Mouse (Mus musculus) kidney, postnatal 14 days (tissue): ENCODE data around the gene Rilpl1.
"Not testable (repeated sequence)": the region's sequence is repeated elsewhere in the genome, so short reads cannot be mapped to it uniquely, and the experiment has no call there.

Source experiments
- DNase-seq: peaks from one replicate; pipeline ENCODE4 v3.0.0; 2022; ENCODE audit warnings: mixed read lengths

Gene Rilpl1

DNA sequence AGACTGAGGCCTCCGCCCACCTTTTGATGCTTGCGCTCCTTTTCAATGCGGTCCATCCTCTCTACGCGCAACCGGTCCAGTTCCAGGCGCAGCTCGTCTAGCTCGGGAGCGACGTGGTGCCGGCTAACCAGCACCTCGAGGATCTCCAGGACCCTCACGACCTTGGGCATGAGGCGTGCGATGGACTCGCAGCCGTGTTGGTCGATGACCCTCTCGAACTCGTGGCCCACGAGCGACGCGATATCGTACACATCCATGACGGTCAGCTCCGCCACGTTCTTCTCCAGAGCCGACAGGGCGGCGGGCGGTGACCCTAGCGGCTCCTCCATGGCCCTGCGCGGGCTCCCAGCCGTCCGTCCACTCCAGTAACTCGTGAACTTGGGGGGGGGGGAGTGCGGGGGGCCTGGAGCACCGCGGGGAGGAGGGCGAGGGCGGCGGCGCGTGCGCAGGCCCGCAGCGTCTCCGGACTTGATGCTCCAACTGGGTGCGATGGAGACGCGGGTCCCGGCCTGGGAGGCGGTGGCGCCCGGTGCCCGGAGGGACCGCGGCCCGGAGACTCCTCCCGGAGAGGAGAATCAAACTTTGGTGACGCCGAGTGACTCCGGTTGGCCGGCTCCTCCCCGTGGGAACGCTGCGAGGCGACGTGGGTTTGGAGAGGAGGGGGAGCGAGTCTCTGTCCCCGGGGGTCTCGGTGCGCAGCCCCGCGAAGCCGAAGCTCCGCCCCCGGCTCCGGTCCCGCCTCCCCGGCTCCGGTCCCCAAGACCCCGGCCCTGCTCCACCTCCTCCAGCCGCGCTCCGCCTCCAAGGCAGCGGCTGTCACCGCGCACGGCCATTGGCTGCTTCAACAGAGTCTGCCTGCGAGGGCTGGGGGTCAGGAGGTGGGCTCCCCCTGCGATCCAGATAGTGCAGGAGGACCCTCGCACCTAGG is at the start of gene Rilpl1:
Gene Rilpl1, minus strand, starts transcription at position 737 of the 928 bp plus-strand sequence.
- DNase-seq = peak; percentile 91

DNA sequence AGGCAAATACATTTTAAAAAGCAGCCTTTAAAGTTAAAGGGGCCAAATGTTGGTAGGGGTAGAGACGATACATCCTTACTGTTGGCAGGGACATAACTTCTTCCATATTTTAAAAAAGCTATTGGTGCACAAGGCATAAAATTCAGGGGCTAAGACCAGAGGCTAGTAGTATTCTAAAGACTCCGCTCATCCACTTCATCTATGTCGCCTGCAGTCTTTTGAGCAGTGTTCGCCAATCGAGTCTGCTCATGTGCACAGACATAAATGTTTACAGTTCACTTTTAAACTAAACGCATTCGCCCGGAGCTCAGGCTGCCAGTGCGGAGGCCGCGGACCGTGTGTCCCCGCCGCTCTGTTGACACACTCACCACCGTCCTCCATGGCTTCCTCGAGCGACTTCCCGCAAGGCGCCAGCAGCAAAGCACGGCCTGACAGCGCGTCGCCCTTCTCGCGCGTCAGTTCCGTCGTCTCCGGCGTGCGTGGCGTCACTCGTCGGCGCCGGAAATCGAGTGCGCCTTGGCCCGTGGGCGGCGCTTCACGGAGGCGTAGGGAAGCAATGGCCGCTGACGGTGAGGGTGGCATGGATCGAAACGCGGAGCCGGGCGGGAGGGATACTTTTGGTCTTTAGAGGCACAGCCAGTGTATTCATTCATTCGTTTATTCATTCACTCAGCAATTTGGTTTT is 47.6 kb upstream of the Rilpl1 start, which contains the start of the genes Eif2b1 and Gtf2h3:
Gene Eif2b1, minus strand, starts transcription at position 499 of the 685 bp plus-strand sequence.
Gene Gtf2h3, plus strand, starts transcription at position 508 of the 685 bp plus-strand sequence.
- DNase-seq = peak; percentile 95

DNA sequence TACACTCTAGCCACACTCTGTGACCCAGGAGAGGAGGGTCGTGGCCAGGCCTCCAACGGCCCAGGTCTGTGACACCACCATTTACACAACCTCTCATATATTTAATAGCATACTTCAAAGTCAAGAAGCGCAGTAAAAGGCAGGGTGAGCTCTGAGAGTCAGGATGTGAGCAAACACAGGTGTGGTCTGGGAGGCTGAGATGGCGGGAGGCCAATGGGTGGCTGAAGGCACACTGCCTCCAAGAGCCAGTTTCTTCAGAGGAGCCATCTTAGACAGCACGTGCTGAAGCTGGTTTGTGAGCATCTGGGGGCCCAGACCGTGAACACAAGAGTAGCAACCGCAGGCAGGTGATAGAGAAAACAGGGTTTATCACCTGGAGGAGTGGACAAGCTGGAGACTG is 44.3 kb upstream of the Rilpl1 start:
- no peak for DNase-seq

DNA sequence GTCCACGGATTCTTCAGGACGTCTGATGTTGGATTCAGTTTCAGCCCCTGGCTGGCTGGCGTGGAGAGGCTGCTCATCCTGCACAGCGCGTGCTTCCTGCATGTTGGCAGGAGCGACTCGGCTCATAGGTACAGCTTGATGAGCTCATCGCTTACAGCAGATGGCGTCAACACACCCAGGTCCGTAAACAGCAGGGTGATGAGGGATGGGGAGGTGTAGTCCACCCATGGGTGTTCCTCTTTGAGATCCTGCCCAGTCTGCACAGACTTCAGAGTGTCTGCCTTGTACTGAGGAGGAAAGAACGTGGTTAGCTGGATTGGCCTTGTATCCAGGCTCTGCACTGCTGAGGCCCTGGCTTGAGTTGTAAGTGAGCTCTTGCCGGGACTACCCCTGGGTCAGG is 39.9 kb upstream of the Rilpl1 start:
- DNase-seq = no peak

DNA sequence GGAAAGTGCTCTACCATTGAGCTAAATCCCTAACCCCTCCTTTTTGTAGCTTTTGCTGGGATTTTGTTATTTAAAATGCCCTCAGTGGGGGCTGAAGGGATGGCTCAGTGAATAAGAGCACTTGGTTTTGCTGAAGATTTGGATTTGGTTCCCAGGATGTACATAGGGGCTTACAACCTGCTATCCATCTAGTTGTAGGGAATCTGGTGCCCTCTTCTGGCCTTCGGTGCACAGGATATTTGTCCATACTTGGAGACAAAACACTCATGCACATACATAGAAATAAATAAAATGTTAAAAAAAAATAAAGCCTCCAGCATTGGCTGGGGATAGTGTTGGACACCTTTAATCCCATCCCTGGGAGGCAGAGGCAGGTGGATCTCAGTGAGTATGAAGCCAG is 24.0 kb upstream of the Rilpl1 start:
- peak; percentile 39 for DNase-seq

DNA sequence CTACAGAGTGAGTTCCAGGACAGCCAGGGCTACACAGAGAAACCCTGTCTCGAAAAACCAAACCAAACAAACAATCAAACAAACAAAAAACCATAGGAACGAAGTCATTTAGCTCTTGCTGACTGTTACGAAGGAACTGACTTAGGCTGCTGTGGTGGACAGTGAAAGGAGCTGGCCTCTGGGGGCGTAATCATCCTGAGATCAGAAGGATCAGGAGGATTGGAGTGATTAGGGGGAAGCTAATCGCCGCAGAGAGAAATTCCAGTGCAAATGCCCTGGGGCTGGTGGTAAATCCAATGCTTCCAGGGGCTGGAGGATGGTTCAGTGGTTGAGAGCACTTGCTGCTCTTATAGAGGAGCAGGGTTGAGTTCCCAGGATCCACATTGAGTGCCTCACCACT is 22.4 kb upstream of the Rilpl1 start:
- DNase-seq = no peak

DNA sequence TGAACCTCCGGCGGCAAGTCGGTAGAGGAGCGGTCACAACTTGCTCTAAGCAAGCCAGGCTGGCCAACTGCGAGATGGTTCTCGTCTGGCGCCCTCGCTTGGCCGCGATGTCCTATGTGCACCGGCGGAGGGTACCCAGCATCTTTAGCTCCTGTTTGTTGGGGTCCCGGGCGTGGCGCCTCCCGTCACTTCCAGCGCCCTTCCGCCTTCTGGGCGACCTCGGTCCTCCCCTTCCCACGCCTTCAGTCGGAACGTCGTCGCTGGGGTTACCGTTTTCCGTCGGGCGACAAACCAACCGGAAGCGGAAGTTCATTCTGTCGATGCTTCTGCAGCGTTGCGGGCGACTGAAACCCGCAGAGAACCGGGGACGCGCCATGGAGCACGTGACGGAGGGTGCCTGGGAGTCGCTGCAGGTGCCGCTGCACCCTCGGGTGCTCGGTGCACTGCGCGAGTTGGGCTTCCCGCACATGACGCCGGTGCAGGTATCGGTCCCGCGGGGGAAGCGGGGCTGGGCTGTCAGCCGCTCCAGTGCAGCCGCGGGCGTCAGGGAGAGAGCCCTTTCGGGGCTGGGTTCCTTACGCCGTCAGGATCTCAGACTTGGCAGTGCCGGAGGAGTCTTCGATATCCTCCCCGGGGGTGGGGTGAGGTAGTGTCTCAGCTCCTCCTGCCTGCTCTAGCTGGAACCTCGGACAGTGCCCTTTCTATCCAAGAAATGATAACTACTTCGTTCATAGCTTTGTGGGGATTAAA is 21.5 kb upstream of the Rilpl1 start, which contains the start of gene Ddx55:
Gene Ddx55, plus strand, starts transcription at position 307 of the 750 bp plus-strand sequence.
- DNase-seq = peak; percentile 91

DNA sequence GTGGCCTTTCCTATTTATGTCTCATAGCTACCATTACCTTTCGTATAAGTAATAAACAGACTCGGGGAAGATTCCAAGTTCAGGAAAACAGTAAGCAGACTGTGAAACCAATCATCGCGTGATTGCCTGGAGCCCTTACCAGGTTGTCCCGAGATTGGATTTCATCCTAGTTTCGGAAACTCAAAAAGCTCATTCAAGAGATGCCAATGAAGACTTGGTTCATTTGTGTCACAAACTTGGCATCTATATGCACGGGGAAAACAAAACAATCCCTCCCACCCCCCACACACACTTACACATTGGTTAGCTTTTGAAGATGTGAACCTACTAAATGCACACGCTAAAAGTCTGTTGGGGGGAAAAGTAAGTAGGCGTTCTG is 20.9 kb upstream of the Rilpl1 start:
- DNase-seq = no peak

DNA sequence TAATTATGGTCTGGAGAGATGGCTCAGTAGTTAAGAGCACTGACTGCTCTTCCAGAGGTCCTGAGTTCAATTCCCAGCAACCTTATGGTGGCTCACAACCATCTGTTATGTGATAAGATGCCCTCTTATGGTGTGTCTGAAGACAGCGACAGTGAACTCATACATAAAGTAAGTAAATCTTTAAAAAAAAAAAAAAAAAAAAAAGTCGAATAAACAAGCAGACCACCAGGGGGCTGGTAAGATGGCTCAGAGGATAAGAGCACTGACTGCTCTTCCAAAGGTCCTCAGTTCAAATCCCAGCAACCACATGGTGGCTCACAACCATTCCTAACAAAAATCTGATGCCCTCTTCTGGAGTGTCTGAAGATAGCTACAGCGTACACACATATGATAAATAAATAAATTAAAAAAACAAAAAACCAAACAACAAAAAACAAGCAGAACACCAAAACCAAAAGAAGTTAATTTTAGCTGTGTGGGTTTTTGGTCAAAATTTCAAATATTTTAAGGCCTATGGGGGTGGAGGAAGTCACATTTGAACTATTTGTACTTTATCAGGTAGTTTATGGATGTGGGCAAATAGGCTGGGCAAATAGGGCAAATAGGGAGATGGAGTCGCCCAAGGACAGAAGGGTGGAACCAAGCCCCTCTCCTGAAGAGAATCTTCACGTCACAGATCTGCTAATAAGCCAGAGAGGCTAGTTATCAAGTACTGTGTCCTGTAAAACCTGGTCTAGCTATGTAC is 20.3 kb upstream of the Rilpl1 start:
- not testable (repeated sequence) for DNase-seq

DNA sequence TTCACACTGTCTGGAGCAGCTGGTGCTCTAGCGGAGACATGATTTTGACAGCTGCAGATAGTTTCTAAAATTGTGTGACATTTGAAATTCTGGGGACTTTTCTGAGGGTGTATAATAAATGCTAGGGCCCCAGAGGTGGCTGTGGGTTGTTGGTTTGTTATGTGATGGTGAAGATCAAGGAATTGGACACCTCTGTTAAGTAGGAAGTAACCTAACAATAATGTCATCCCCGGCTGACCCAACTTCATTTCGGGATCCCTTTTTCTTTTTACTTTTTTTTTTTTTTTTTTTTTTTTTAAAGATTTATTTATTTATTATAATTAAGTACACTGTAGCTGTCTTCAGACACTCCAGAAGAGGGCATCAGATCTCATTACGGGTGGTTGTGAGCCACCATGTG is 19.5 kb upstream of the Rilpl1 start:
- not testable (repeated sequence) for DNase-seq

DNA sequence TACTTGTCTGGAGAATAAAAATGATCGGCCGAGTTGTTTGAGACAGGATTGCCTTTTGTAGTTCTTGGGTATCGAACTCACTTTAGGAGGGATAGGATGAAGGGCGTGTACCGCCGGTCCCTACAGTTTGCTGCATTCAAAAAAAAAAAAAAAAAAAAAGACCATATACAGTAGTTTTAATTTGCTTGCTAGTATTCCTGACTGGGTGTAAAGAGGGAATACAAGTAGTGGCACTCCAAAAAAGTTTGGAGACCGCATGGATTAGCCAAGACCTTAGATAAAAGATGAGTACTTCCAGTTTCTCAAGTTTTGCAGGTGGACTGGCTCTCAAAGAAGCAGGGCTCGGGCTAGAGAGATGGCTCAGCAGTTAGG is 10.4 kb upstream of the Rilpl1 start:
- DNase-seq = no peak

DNA sequence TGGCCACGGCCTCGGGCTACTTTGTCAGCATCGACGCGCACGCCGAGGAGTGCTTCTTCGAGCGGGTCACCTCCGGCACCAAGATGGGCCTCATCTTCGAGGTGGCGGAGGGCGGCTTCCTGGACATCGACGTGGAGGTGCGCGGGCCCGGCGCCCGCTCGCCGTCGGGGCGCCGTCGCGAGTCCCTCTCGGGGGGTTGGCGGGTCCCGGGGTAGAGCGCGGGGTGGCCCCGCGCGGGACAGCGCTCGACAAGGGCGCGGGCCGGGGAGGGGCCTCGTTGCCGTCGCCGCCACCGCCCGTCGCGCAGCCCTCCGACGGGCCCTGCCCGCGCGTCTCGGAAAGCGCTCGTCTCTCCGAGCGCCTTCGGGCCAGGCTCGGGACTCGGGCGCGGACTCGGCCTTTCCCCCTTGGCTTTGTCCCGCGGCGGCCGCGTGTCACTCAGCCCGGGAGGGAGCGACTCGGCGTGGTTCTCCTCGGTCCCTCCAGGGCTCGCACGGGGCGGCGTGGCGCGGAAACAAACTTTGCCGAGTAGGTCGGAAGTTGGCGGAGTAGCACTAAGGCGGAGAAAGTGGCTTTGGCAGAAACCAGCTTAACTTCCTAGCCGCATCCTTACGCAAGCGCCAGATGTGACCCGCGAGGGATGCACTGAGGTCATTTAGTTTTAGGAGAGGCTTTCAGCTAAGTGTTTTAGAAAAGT is 9.9 kb upstream of the Rilpl1 start:
- peak; percentile 89 for DNase-seq

DNA sequence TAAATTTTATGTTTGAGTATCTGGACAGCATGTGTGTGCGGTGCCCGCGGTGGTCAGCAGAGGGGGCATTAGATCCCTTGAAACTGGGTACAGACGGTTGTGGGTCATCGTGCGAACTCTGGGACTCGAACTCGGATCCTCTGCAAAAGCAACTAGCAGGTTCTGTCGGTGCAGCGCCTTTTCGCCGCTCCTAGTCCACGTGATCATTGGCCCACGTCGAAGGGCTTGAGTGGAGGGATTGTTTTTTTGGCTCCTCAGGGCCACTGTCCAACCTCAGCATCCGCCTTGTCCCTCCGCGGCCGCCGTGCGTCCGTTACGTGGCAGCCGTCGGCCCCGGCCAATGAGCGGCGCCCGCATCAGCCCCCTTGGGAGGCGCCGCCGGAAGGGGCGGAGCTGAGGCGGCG is 9.2 kb upstream of the Rilpl1 start, which contains the start of gene Tmed2:
Gene Tmed2, plus strand, starts transcription at position 313 of the 404 bp plus-strand sequence.
- DNase-seq = peak; percentile 98

DNA sequence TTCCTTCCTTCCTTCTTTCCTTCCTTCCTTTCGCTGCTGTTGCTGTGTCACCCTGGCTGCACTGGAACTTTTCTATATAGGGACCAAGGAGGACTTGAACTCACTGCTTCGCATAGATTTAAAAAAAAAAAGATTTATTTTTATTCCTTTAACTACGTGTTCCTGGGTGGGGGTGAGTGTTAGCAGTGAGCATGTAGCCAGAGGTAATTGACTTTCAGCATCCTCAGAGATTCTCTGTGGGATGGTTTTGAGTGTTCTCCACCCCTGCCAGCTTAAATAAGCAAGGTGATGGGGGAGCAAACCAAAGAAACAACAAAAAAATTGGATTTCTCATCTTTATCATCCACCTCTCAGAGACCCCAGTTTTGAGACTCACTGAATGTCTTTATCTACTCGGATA is 8.7 kb upstream of the Rilpl1 start:
- DNase-seq = no peak

DNA sequence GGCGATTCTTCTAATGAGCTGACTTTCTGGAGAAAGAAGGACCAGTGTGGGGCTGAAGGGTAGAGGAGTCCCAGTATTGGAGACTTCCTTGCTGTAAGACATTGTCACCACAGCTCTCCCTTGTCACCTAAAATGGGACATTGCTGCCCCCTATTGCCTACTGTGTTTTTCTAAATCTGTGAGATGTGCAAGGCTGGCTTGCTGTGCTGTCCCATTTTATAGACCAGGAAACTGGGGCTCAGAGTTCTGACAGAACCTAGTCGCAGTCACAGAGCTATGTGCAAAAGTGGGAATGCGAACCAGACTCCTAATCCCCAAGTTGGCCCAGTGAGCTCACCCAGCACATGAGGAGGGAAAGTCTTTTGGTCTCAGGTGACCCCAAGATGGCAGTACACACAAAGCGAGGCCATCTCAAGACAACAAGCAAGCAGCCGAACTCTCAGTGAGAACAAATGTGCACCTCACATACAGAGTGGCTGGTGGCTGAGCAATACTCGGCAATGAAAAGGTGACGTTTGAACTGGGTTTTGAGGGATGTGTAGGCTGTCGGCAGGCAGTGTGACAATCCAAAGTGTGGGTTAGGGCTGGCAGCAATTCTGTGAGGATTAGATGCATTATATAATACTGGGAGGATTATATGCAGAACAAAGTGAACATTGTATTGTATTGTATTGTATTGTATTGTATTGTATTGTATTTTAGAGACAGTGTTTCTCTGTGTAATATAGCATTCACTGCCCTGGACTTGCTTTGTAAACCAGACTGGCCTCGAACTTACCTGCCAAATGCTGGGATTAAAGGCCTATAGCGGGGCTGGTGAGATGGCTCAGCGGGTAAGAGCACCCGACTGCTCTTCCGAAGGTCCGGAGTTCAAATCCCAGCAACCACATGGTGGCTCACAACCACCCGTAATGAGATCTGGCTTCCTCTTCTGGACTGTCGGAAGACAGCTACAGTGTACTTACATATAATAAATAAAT is 7.9 kb upstream of the Rilpl1 start:
- peak; percentile 77 for DNase-seq

DNA sequence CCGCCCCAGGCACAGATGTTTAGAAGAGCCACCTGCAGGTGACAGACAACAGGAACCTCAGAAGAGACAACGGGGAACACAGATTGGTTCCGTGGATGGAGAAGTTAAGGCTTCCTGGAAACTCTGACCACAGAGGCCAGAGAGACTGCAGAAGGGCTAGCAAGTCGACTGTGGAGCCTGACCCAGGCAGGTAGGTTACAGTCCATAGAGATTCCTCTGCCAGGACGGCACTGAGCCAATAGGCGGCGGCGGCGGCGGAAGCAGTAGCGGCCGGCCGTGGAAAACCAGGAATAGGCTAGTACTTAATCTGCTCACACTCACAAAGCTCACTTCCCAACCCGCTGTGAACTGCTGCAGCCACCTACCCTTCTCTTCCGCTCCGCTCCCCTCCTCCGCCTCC is 5.6 kb upstream of the Rilpl1 start:
- DNase-seq = peak; percentile 84

DNA sequence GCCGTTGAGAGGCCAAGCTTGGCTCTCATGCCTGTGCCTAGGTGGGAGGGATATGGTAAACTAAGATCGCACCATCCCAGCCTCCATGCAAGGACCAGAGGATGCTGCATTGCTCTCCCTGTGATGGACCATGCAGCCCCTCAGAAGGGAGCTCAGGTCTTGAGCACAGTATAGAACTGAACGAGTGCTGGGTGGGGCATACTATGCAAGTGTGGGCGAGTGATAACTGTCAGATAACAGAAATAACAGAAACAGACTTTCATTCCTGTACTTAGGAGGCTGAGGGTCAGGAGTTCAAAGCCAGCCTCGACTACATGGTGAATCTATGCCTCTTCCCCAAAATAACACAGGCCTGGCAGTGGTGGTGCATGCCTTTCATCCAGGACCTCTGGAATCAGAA is 3.8 kb upstream of the Rilpl1 start:
- no peak for DNase-seq

DNA sequence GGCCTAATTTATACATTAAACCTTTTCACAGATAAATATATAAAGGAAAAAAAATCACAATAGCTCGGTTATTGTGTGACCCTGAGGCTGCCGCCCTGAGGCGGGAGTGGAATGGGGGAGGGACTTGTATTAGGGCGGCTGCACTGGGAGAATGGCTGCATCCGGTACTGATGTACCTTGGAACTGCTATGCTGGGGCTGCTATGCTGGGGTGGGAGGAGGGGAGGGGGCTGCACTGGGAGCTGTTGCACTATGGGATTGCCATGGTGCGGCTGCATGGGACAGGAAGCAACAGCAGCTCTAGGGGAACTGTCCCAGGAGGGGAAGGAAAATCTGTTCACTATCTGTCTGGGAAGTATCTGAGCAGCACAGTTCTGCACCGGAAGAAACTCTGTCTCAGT is 1.3 kb upstream of the Rilpl1 start:
- peak; percentile 49 for DNase-seq

DNA sequence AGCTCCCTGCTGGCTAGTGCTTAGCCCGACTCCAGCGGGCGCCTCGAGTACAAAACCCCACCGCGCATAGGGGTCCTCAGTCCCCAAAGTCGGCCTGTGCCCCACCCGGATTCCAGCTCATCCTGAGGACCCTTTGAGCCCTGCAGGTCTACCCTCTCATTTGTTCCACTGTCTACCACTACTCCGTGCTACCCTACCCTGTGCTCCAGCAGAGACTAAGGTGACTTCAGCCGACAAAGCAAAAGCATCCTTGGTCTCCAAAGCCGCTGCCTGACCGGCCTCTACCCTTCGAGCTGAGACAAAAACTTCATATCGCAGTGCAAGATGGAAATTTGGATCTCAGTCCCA is 366 bp upstream of the Rilpl1 start:
- no peak for DNase-seq

DNA sequence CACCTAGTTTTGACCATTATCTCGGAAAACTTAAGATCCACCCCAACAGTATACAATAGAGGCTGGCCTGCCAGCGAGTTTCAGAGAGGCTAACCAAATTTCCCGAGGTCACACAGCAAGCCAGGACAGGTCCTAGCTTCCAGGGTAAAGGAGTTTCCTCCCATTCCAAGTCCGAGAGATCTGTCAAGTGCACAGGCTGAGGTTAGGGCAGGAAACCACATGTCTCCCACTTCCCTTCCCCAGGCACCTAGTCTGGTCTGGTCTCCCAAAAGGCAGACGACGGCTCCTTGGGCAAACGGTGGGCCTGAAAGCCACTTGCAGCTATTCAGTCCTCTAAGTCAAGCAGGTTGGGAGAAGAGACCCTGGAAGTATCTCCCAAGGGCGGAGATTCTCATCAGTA is 1.5 kb downstream of the Rilpl1 start:
- DNase-seq = peak; percentile 41
